Mouse (Mus musculus): ENCODE measurements around the gene Zfp472. TPM values are rescaled to one million over a fixed set of nuclear protein-coding genes. Genes with fewer than 3 reads are reported as not detected.
"Not testable (repeated sequence)": the region's sequence is repeated elsewhere in the genome, so short reads cannot be mapped to it uniquely, and the experiment has no call there.

Gene Zfp472
- total RNA-seq, 4 experiments from 2014 or later: 4.6 to 6.2 (median 5.2) TPM

- no peak for DNase-seq (ENCODE audit: low spot score in 2 of 2)
Measured at GRCm38 (mm10) chr17:32998492-32998891, 32.9 kb downstream of the Zfp472 start.

- DNase-seq (ENCODE audit: low spot score in 2 of 2): no peak
Measured at GRCm38 (mm10) chr17:33008337-33008736, 42.7 kb downstream of the Zfp472 start.

- DNase-seq (ENCODE audit: low spot score in 2 of 2): not testable (repeated sequence)
Measured at GRCm38 (mm10) chr17:33020434-33020833, 54.8 kb downstream of the Zfp472 start.

Other genes with a start within 250 kb of the Zfp472 start
- 100 to 1,000 TPM in 2 of 4 experiments, 10 to 100 TPM in 2; 75.3 to 108 (median 92.2) TPM for gene Zfp871, start 177.5 kb upstream of the Zfp472 start, total RNA-seq (2022)
- 1 to 10 TPM; 3.7 to 7.8 (median 6.8) TPM for gene Zfp811, start 155.9 kb upstream of the Zfp472 start, total RNA-seq (2022)
- 10 to 100 TPM; 27.5 to 36.6 (median 30.4) TPM for gene Zfp799, start 135.6 kb upstream of the Zfp472 start, total RNA-seq (2022)
- 10 to 100 TPM in 3 of 4 experiments, 1 to 10 TPM in 1; 7.9 to 12.4 (median 11.4) TPM for gene Zfp870, start 74.2 kb upstream of the Zfp472 start, total RNA-seq (2022)
- gene Cyp4f14, start 48.5 kb upstream of the Zfp472 start, total RNA-seq (2022): 1 to 10 TPM; 5.2 to 8.0 (median 6.4) TPM
- 10 to 100 TPM; 29.2 to 42.1 (median 33.4) TPM for gene Cyp4f13, start 18.4 kb upstream of the Zfp472 start, total RNA-seq (2022)
- 10 to 100 TPM; 16.1 to 19.9 (median 18.1) TPM for gene Zfp952, start 27.3 kb downstream of the Zfp472 start, total RNA-seq (2022)
- 10 to 100 TPM; 17.6 to 24.6 (median 18.5) TPM for gene Zfp763, start 67.6 kb downstream of the Zfp472 start, total RNA-seq (2022)
- gene 4921501E09Rik, start 102.2 kb downstream of the Zfp472 start, total RNA-seq (2022): under 1 TPM in 1 of 4 experiments, not detected in 3; 0.16 TPM
- gene Zfp563, start 123.5 kb downstream of the Zfp472 start, total RNA-seq (2022): 10 to 100 TPM; 15.7 to 24.7 (median 20.8) TPM
- 1 to 10 TPM; 3.4 to 5.9 (median 4.4) TPM for gene Morc2b, start 173.9 kb downstream of the Zfp472 start, total RNA-seq (2022)
- under 1 TPM in 1 of 4 experiments, not detected in 3; 0.36 TPM for gene Olfr55, start 202.6 kb downstream of the Zfp472 start, total RNA-seq (2022)
- gene Olfr239, start 225.5 kb downstream of the Zfp472 start, total RNA-seq (2022): not detected